Mouse (Mus musculus) liver, embryonic 16.5 days (tissue): ENCODE results near the gene Col5a1. TPM values are rescaled to one million over a fixed set of nuclear protein-coding genes. Genes with fewer than 3 reads are reported as not detected.

ENCODE experiments used
- ATAC-seq: fragments of 200-750 bp; cut with Nextera tagmentation; 2 replicates; pipeline ENCODE4 v1.8.0; 2017; ENCODE audit warnings: low read depth, mild to moderate bottlenecking, moderate number of reproducible peaks, moderate library complexity
- H3K27ac ChIP-seq: fragments of 300-500 bp; sonication (generic); 2 replicates; pipeline ENCODE4 v1.5.1; 2014; ENCODE audit warnings: mild to moderate bottlenecking, low read length
- H3K27me3 ChIP-seq: fragments of 300-500 bp; sonication (generic); 2 replicates; pipeline ENCODE4 v1.6.1; 2014; ENCODE audit warnings: low read depth, low read length, mixed read lengths; ENCODE audit not compliant: control insufficient read depth, insufficient read depth
- H3K36me3 ChIP-seq: fragments of 300-500 bp; sonication (generic); 2 replicates; pipeline ENCODE4 v1.6.1; 2014; ENCODE audit warnings: mild to moderate bottlenecking; ENCODE audit not compliant: control insufficient read depth, insufficient read depth
- H3K4me1 ChIP-seq: fragments of 300-500 bp; sonication (generic); 2 replicates; pipeline ENCODE4 v1.6.1; 2014; ENCODE audit warnings: low read depth, low read length, mixed read lengths; ENCODE audit not compliant: control insufficient read depth
- H3K4me2 ChIP-seq: fragments of 300-500 bp; sonication (generic); 2 replicates; pipeline ENCODE4 v1.6.1; 2014; ENCODE audit warnings: low read depth, low read length, mixed read lengths
- H3K4me3 ChIP-seq: fragments of 300-500 bp; sonication (generic); 2 replicates; pipeline ENCODE4 v1.5.1; 2014; ENCODE audit warnings: low read depth, mild to moderate bottlenecking, low read length
- H3K9ac ChIP-seq: fragments of 300-500 bp; sonication (generic); 2 replicates; pipeline ENCODE4 v1.6.1; 2014; ENCODE audit warnings: low read depth, low read length
- H3K9me3 ChIP-seq: fragments of 300-500 bp; sonication (generic); replicated peaks from 2 replicates; pipeline ENCODE4 v1.6.1; 2016; ENCODE audit warnings: low read length; ENCODE audit not compliant: control insufficient read depth
- WGBS: fragments of 180-500 bp; shearing (Covaris S2); extraction: QIAGEN DNeasy Blood & Tissue Kit; methylation state at CpG from one replicate; pipeline ENCODE4 v1.1.7; 2014; ENCODE audit not compliant: insufficient replicate concordance; 5-methylcytosine and 5-hydroxymethylcytosine counted together
- polyA plus RNA-seq: library from polyadenylated mRNA; unstranded; fragments of >200 nt; fragmentation: Nextera tagmentation; extraction: Ambion mirVana; gene quantifications from 2 replicates; pipeline ENCODE4 v1.2.1, GENCODE M21; 2015

Col5a1 gene
- polyA plus RNA-seq, 1 experiment from 2014 or later, result 12.5 TPM

DNA sequence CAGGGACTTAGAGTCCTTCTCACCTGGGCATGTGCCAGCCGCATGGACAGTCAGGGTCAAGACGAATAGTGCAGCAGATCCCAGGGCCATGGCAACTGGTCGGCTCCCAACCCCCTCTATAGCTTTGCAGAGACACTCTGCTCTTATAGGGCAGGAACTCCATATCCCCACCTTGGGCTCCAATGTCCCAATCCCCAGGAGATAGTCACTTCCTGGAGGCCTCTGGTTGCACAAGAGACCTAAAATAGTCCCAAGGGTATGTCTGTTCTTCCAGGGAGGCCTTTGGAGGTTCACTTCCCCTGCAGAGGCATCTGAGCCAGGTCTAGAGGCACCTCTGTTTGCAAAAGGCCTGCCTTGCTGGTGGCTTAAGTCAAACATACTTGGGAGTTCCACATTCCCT is 198.5 kb downstream of the Col5a1 start, which contains the start of gene Fcnb:
Gene Fcnb, minus strand, starts transcription at position 118 of the 400 bp plus-strand sequence.
- no peak within 1 kb of the TSS for H3K9ac ChIP-seq
- H3K27ac ChIP-seq, result peak within 1 kb of the TSS; percentile 21; the same call in 1 of the 2 replicates
- H3K4me1 ChIP-seq, result peaks cover 5% of the 10 kb centered on the region; the same call in 1 of the 2 replicates
- H3K4me2 ChIP-seq, result no peak within 1 kb of the TSS
- ATAC-seq, result no peak
- H3K27me3 ChIP-seq, result no peaks in the 10 kb centered on the region
- no peaks in the 10 kb centered on the region for H3K36me3 ChIP-seq
- 69% methylated on average over 3 of the region's 3 CpGs for WGBS
- peak within 1 kb of the TSS; percentile 3; the same call in 1 of the 2 replicates for H3K4me3 ChIP-seq
- no peaks in the 10 kb centered on the region for H3K9me3 ChIP-seq

- no peaks in the 10 kb centered on the region for H3K27me3 ChIP-seq
- H3K36me3 ChIP-seq, result no peaks in the 10 kb centered on the region
- no peak for ATAC-seq
- no peaks in the 10 kb centered on the region for H3K9me3 ChIP-seq
- peaks cover 5% of the 10 kb centered on the region; the same call in 1 of the 2 replicates for H3K4me1 ChIP-seq
- no peak overlapping the region for H3K9ac ChIP-seq
- 69% methylated on average over 10 of the region's 10 CpGs for WGBS
- H3K4me3 ChIP-seq, result no peak overlapping the region
- no peak overlapping the region for H3K4me2 ChIP-seq
- no peak overlapping the region for H3K27ac ChIP-seq
Observed at GRCm38 (mm10) chr2:28086112-28086511, 199.9 kb downstream of the Col5a1 start.

GRCm38 (mm10) chr2:28089095-28089494 is 202.9 kb downstream of the Col5a1 start:
- Histone ChIP-seq H3K36me3 (no peaks in the 10 kb centered on the region), H3K9me3 (no peaks in the 10 kb centered on the region), H3K27ac (no peak overlapping the region), H3K4me3 (no peak overlapping the region), H3K4me2 (no peak overlapping the region), H3K9ac (no peak overlapping the region), H3K4me1 (peaks cover 3% of the 10 kb centered on the region), H3K27me3 (no peaks in the 10 kb centered on the region)
- WGBS, result 79% methylated on average over 5 of the region's 5 CpGs
- no peak for ATAC-seq

Other genes starting within 250 kb of the Col5a1 start
- 4.9 and 5.5 TPM in 2 replicates for gene Rxra, start 210.0 kb upstream of the Col5a1 start, polyA plus RNA-seq
- gene Fcnb, start 198.5 kb downstream of the Col5a1 start, polyA plus RNA-seq, result 66.0 and 66.9 TPM in 2 replicates